Mouse (Mus musculus) lung, postnatal 0 days (tissue): ENCODE measurements around the gene Afap1. TPM values are rescaled to one million over a fixed set of nuclear protein-coding genes. Genes with fewer than 3 reads are reported as not detected.
A peak's percentile ranks its signal among the peaks of the same experiment; 100 is the strongest.

Source experiments
- ATAC-seq: fragments of 200-750 bp; cut with Nextera tagmentation; 2 replicates; pipeline ENCODE4 v1.8.0; 2017; ENCODE audit warnings: moderate library complexity
- DNase-seq: peaks from one replicate; pipeline ENCODE4 v3.0.0-alpha.2; 2016; ENCODE audit warnings: low spot score
- H3K27ac ChIP-seq: fragments of 300-500 bp; sonication (generic); 2 replicates; pipeline ENCODE4 v1.5.1; 2014; ENCODE audit warnings: antibody characterized with exemption, mild to moderate bottlenecking, low read length, mixed read lengths
- H3K27me3 ChIP-seq: fragments of 300-500 bp; sonication (generic); replicated peaks from 2 replicates; pipeline ENCODE4 v1.6.1; 2014; ENCODE audit warnings: low read length, mixed read lengths; ENCODE audit not compliant: insufficient read depth
- H3K36me3 ChIP-seq: fragments of 300-500 bp; sonication (generic); 2 replicates; pipeline ENCODE4 v1.6.1; 2014; ENCODE audit warnings: low read length, mixed read lengths; ENCODE audit not compliant: insufficient read depth
- H3K4me1 ChIP-seq: fragments of 300-500 bp; sonication (generic); 2 replicates; pipeline ENCODE4 v1.6.1; 2014; ENCODE audit warnings: antibody characterized with exemption, low read depth, low read length, mixed read lengths; ENCODE audit not compliant: insufficient read depth
- H3K4me2 ChIP-seq: fragments of 300-500 bp; sonication (generic); replicated peaks from 2 replicates; pipeline ENCODE4 v1.6.1; 2014; ENCODE audit warnings: low read depth, mild to moderate bottlenecking, low read length, moderate library complexity, mixed read lengths
- H3K4me3 ChIP-seq: fragments of 300-500 bp; sonication (generic); 2 replicates; pipeline ENCODE4 v1.5.1; 2014; ENCODE audit warnings: low read depth, low read length
- H3K9ac ChIP-seq: fragments of 300-500 bp; sonication (generic); replicated peaks from 2 replicates; pipeline ENCODE4 v1.6.1; 2014; ENCODE audit warnings: low read depth, mild to moderate bottlenecking
- H3K9me3 ChIP-seq: fragments of 300-500 bp; sonication (generic); 2 replicates; pipeline ENCODE4 v1.6.1; 2016; ENCODE audit warnings: low read length, mixed read lengths
- CTCF ChIP-seq: IDR thresholded peaks from 2 replicates; pipeline ENCODE4 v1.5.1; 2016; ENCODE audit warnings: antibody characterized with exemption, mild to moderate bottlenecking
- EP300 ChIP-seq: IDR thresholded peaks from 2 replicates; pipeline ENCODE4 v1.6.1; 2016; ENCODE audit warnings: antibody characterized with exemption, mild to moderate bottlenecking, control low read depth
- WGBS: fragments of 180-500 bp; shearing (Covaris S2); extraction: QIAGEN DNeasy Blood & Tissue Kit; methylation state at CpG from one replicate; pipeline ENCODE4 v1.1.7; 2014; 5-methylcytosine and 5-hydroxymethylcytosine counted together
- polyA plus RNA-seq: library from polyadenylated mRNA; unstranded; fragments of >200 nt; fragmentation: Nextera tagmentation; extraction: Ambion mirVana; gene quantifications from 2 replicates; pipeline ENCODE4 v1.2.1, GENCODE M21; 2015

Afap1 gene
- polyA plus RNA-seq, 1 experiment from 2014 or later, result 12.9 TPM

DNA sequence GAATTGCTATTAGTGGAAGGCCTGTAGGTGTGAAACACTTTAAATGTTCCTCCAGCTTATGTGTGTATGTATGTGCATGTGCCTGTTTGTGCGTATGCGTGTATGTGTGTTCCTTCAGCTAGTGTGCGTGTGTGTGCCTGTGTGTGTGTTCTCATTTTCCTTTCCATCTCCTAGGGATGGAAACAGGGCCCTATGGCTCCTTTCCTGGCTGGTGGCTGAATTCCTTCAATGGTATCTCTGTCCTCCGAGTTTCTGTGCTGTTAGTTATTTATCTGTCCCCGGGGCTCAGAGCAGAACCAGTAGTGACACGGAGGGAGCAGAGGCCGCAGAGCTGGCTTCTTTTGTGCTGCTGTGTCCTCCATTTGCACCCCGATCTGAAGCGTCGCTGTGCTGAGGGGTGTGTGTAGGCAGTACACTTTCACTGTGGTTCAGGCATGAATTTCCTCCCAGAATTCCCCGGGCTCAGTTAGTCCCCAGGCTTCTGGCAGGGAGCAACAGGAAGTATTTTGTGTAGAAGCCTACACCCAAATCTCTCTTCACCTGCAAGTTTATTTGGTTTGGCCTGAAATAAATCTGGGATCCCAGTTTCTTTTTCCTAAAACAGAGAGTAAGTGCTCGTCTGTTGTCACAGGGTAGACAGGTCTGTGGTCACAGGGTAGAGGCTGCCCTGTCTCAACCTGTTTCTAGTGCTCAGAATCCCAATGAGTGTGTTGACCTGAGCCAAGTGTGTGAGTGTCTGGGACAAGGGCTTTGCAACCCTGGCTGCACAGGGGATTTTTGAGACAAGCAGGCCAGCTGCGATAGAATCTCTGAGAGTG lies 15.7 kb downstream of the Afap1 start:
- no peaks in the 10 kb centered on the region for H3K36me3 ChIP-seq
- DNase-seq (peak; percentile 44), ATAC-seq (peak; percentile 34)
- no peaks in the 10 kb centered on the region for H3K27me3 ChIP-seq
- peak overlapping the region; percentile 38; the same call in 1 of the 2 replicates for H3K27ac ChIP-seq
- 35% methylated on average over 13 of the region's 13 CpGs for WGBS
- H3K9me3 ChIP-seq, result no peaks in the 10 kb centered on the region
- H3K4me2 ChIP-seq, result 0 out of 2 replicates have a peak overlapping the region, but pooled peaks have one; percentile 17
- TF ChIP-seq CTCF, result no peak
- TF ChIP-seq EP300, result no peak
- H3K4me3 ChIP-seq, result no peak overlapping the region
- peaks cover 22% of the 10 kb centered on the region; the same call in 1 of the 2 replicates for H3K4me1 ChIP-seq
- H3K9ac ChIP-seq, result no peak overlapping the region

DNA sequence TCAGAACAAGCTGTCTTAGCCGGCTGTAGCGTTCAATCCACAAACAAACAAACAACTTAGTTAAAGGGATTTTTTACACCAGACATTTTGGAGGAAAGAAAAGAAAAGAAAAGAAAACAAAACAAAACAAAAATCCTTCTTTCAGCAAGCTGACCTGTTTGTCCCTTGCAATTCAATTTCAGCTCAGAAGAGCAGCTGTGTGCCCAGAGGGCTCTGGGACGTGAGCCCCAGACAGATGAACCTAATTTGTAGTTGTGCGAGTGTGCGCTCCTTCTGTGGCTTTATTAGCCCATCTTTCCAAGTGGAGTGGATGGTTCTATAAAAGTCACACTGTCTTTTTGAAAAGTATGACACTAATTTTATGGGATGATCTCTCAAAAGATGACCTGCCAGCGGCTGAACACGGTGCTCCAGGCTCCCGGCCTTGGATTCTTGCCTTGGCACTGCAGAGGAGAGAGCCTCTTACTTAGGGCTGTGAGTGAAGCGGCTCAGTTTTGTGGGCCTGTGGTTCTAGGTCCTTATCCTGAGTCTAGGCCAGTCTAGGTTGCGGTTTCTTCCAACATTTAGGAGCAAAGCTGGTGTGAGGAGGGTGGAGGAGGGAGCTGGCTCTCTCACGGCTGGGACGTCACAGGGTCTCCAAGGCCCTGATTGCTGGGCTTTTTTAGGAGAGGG lies 22.6 kb downstream of the Afap1 start:
- Histone ChIP-seq H3K9ac (no peak overlapping the region), H3K4me1 (peaks cover 7% of the 10 kb centered on the region), H3K36me3 (no peaks in the 10 kb centered on the region), H3K4me3 (no peak overlapping the region), H3K9me3 (no peaks in the 10 kb centered on the region), H3K27ac (no peak overlapping the region), H3K27me3 (no peaks in the 10 kb centered on the region), H3K4me2 (no peak overlapping the region)
- no peak for TF ChIP-seq CTCF
- TF ChIP-seq EP300, result no peak
- no peak for DNase-seq
- 87% methylated on average over 12 of the region's 12 CpGs for WGBS
- ATAC-seq, result no peak

DNA sequence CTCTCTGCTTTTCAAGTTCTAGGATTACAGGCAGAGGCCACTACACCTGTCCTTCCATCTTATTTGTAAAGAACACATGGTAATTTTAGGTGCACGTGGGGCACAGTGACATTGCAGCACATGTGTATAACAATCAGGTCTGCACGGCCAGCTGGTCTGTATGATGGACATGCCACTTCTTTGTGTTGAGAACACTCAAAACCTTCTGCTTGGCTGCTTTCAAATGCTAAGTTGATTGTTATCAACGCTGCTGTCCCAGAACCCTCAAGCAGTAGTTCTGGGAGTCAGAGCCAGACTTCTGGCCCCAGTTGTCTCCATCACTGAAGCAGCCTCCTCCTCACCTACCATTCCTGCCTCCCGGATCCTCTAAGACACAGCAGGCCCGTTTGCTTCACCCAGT lies 23.5 kb downstream of the Afap1 start:
- H3K4me1 ChIP-seq, result peaks cover 14% of the 10 kb centered on the region
- H3K27ac ChIP-seq, result no peak overlapping the region

DNA sequence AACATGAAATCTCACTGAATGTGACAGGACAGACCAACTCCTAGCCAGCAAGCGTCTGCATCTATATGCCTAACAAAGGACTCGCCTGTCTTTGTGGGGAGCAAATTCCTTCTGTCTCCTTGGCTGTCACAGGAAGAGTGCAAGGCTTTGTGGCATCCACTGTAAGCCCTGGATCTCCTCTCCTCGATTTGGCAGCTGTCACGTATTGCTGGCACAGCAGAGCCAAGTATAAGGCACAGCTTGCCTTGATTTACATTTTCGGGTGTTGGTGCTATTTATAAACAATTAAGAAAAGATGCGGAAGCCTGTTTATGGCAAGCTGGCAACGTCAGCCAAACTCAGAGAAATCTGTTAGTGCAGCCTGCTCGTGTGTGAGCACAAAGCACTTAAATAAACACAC lies 25.3 kb downstream of the Afap1 start:
- no peaks in the 10 kb centered on the region for H3K9me3 ChIP-seq
- ATAC-seq, result no peak
- 32% methylated on average over 8 of the region's 8 CpGs for WGBS
- H3K36me3 ChIP-seq, result no peaks in the 10 kb centered on the region
- H3K4me1 ChIP-seq, result peaks cover 19% of the 10 kb centered on the region
- TF ChIP-seq EP300 (no peak), CTCF (no peak)
- DNase-seq, result peak; percentile 50
- no peak overlapping the region for H3K27ac ChIP-seq
- no peaks in the 10 kb centered on the region for H3K27me3 ChIP-seq
- H3K4me3 ChIP-seq, result no peak overlapping the region
- no peak overlapping the region for H3K9ac ChIP-seq
- H3K4me2 ChIP-seq, result no peak overlapping the region

More for the DNA sequence above, 23.5 kb downstream of the Afap1 start:
- ATAC-seq (no peak), DNase-seq (no peak)
- WGBS, result 71% methylated on average over 5 of the region's 5 CpGs
- Histone ChIP-seq H3K27me3 (no peaks in the 10 kb centered on the region), H3K36me3 (no peaks in the 10 kb centered on the region), H3K9ac (no peak overlapping the region), H3K9me3 (no peaks in the 10 kb centered on the region), H3K4me3 (no peak overlapping the region), H3K4me2 (no peak overlapping the region)
- TF ChIP-seq CTCF (no peak), EP300 (no peak)

DNA sequence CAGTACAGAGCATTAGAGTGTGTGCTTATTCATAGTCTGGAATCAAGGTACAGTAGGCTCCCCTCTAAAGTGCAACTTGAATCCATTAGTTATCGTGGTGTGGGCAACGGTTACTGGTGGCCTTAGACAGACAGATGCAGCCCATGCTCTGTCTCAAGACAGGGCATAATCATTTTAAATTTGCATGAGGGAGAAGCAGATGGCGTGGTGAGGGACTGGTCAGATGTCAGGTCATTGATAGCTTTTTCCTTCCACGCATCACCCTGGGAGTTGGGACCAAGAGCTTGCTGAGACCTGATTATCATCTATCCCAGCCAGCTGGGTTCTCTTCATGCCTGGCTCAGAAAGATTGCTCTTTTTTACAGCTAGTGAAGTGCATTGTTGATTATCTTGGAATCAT lies 27.0 kb downstream of the Afap1 start:
- Histone ChIP-seq H3K9ac (no peak overlapping the region), H3K4me2 (no peak overlapping the region), H3K27me3 (no peaks in the 10 kb centered on the region), H3K4me3 (no peak overlapping the region), H3K9me3 (no peaks in the 10 kb centered on the region), H3K36me3 (no peaks in the 10 kb centered on the region), H3K4me1 (peaks cover 19% of the 10 kb centered on the region), H3K27ac (no peak overlapping the region)
- TF ChIP-seq CTCF (no peak), EP300 (no peak)
- WGBS, result 78% methylated on average over 4 of the region's 4 CpGs
- no peak for ATAC-seq
- no peak for DNase-seq

DNA sequence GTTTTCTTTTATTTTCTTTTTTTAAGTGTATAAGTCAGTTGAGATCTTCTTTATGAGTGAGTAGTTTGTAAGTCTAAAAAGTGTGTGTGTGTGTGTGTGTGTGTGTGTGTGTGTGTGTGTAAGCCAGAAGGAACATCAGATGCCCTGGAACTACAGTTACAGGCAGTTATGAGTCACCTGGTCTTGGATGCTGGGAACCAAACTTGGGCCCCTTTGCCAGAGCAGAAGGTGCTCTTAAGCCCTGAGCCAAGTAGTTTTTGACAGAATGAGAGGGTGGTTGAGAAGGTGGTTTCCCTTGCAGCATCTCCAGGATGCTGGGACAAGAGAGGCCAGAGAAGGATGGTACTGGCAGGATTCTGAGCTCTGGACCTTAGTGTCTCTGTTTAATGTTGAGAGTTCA lies 27.4 kb downstream of the Afap1 start:
- no peaks in the 10 kb centered on the region for H3K36me3 ChIP-seq
- no peak for TF ChIP-seq EP300
- TF ChIP-seq CTCF, result no peak
- H3K9me3 ChIP-seq, result no peaks in the 10 kb centered on the region
- peaks cover 19% of the 10 kb centered on the region for H3K4me1 ChIP-seq
- no peak overlapping the region for H3K4me3 ChIP-seq
- DNase-seq (no peak), ATAC-seq (no peak)
- H3K4me2 ChIP-seq, result no peak overlapping the region
- no peaks in the 10 kb centered on the region for H3K27me3 ChIP-seq
- H3K27ac ChIP-seq, result peak overlapping the region; percentile 77; the same call in 1 of the 2 replicates
- no peak overlapping the region for H3K9ac ChIP-seq
